Mouse (Mus musculus): Measurements from ENCODE around the gene Ctnna2.

DNA sequence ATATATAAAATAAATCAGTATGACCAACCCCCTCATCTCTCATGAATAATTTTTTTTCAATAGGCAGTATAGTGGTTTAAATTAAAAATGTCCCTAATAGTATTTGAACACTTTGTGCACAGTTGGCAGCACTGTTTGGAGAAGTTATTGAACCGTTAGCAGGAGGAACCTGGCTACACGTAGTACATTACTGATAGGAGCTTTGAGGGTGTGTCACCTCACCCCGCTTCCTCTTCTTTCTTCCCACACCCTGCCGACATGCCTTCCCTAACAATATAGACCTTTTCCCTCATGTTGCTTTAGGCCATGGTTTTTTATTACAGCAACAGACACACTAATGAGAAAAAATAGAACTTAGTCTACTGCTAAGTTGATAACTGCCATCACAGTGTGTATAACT, 1071.4 kb downstream of the Ctnna2 start:
- TF ChIP-seq POLR2A (IDR thresholded peaks at IDR 0.05; ENCODE audit: extremely low read depth, insufficient read depth, low read length) (no peak), CTCF (IDR thresholded peaks at IDR 0.05; ENCODE audit: low read depth, low read length) (no peak)
